Mouse (Mus musculus) stomach, embryonic 16.5 days (tissue): ENCODE results near the gene Chga. TPM values are rescaled to one million over a fixed set of nuclear protein-coding genes. Genes with fewer than 3 reads are reported as not detected.

Experiments
- ATAC-seq: fragments of 200-750 bp; cut with Nextera tagmentation; 2 replicates; pipeline ENCODE4 v1.8.0; 2017; ENCODE audit warnings: moderate number of reproducible peaks, moderate TSS enrichment; ENCODE audit not compliant: insufficient read depth, low FRiP score
- H3K27ac ChIP-seq: fragments of 300-500 bp; sonication (generic); 2 replicates; pipeline ENCODE4 v1.5.1; 2014; ENCODE audit warnings: low read length
- H3K27me3 ChIP-seq: fragments of 300-500 bp; sonication (generic); 2 replicates; pipeline ENCODE4 v1.6.1; 2014; ENCODE audit warnings: low read length, control low read depth, mixed read lengths; ENCODE audit not compliant: control insufficient read depth, insufficient read depth
- H3K36me3 ChIP-seq: fragments of 300-500 bp; sonication (generic); 2 replicates; pipeline ENCODE4 v1.6.1; 2014; ENCODE audit warnings: low read length; ENCODE audit not compliant: control insufficient read depth, insufficient read depth
- H3K4me1 ChIP-seq: fragments of 300-500 bp; sonication (generic); 2 replicates; pipeline ENCODE4 v1.6.1; 2014; ENCODE audit warnings: low read length, control low read depth, mixed read lengths; ENCODE audit not compliant: control insufficient read depth, insufficient read depth
- H3K4me2 ChIP-seq: fragments of 300-500 bp; sonication (generic); 2 replicates; pipeline ENCODE4 v1.6.1; 2014; ENCODE audit warnings: low read depth, low read length, mixed read lengths
- H3K4me3 ChIP-seq: fragments of 300-500 bp; sonication (generic); replicated peaks from 2 replicates; pipeline ENCODE4 v1.5.1; 2014; ENCODE audit warnings: mild to moderate bottlenecking, low read length
- H3K9ac ChIP-seq: fragments of 300-500 bp; sonication (generic); 2 replicates; pipeline ENCODE4 v1.6.1; 2014; ENCODE audit warnings: low read length
- H3K9me3 ChIP-seq: fragments of 300-500 bp; sonication (generic); replicated peaks from 2 replicates; pipeline ENCODE4 v1.6.1; 2016; ENCODE audit warnings: low read length, control low read depth; ENCODE audit not compliant: control insufficient read depth
- WGBS: fragments of 180-500 bp; shearing (Covaris S2); extraction: QIAGEN DNeasy Blood & Tissue Kit; methylation state at CpG from one replicate; pipeline ENCODE4 v1.1.7; 2014; 5-methylcytosine and 5-hydroxymethylcytosine counted together
- polyA plus RNA-seq: library from polyadenylated mRNA; unstranded; fragments of >200 nt; fragmentation: Nextera tagmentation; extraction: Ambion mirVana; gene quantifications from 2 replicates; pipeline ENCODE4 v1.2.1, GENCODE M21; 2015

The Chga gene
- polyA plus RNA-seq, 1 experiment from 2014 or later, result 17.5 TPM

GRCm38 (mm10) chr12:102600345-102600744 lies 45.6 kb downstream of the Chga start:
- Histone ChIP-seq H3K36me3 (no peaks in the 10 kb centered on the region), H3K27ac (no peak overlapping the region), H3K4me3 (no peak overlapping the region), H3K4me1 (peaks cover 12% of the 10 kb centered on the region), H3K9ac (no peak overlapping the region), H3K27me3 (no peaks in the 10 kb centered on the region), H3K4me2 (no peak overlapping the region), H3K9me3 (peaks cover 4% of the 10 kb centered on the region; the same call in 1 of the 2 replicates)
- WGBS, result 70% methylated on average over 6 of the region's 6 CpGs
- no peak for ATAC-seq

- peaks cover 12% of the 10 kb centered on the region for H3K4me1 ChIP-seq
- H3K4me2 ChIP-seq, result no peak overlapping the region
- H3K36me3 ChIP-seq, result no peaks in the 10 kb centered on the region
- H3K9me3 ChIP-seq, result peaks cover 4% of the 10 kb centered on the region; the same call in 1 of the 2 replicates
- H3K27ac ChIP-seq, result no peak overlapping the region
- 46% methylated on average over 8 of the region's 8 CpGs for WGBS
- H3K27me3 ChIP-seq, result no peaks in the 10 kb centered on the region
- ATAC-seq, result no peak
- H3K4me3 ChIP-seq, result no peak overlapping the region
- H3K9ac ChIP-seq, result 0 out of 2 replicates have a peak overlapping the region, but pooled peaks have one; percentile 5
Observed at GRCm38 (mm10) chr12:102601847-102602246, 47.1 kb downstream of the Chga start.

GRCm38 (mm10) chr12:102602255-102603041 lies 47.7 kb downstream of the Chga start:
- peaks cover 8% of the 10 kb centered on the region; the same call in 1 of the 2 replicates for H3K4me1 ChIP-seq
- no peaks in the 10 kb centered on the region for H3K27me3 ChIP-seq
- no peak overlapping the region for H3K4me3 ChIP-seq
- H3K4me2 ChIP-seq, result no peak overlapping the region
- no peaks in the 10 kb centered on the region for H3K36me3 ChIP-seq
- peaks cover 4% of the 10 kb centered on the region; the same call in 1 of the 2 replicates for H3K9me3 ChIP-seq
- no peak overlapping the region for H3K27ac ChIP-seq
- WGBS, result 71% methylated on average over 9 of the region's 9 CpGs
- ATAC-seq, result no peak
- H3K9ac ChIP-seq, result 0 out of 2 replicates have a peak overlapping the region, but pooled peaks have one; percentile 5

GRCm38 (mm10) chr12:102605607-102606006 lies 50.8 kb downstream of the Chga start:
- peaks cover 6% of the 10 kb centered on the region; the same call in 1 of the 2 replicates for H3K4me1 ChIP-seq
- no peaks in the 10 kb centered on the region for H3K27me3 ChIP-seq
- H3K9ac ChIP-seq, result no peak overlapping the region
- ATAC-seq, result no peak
- no peak overlapping the region for H3K27ac ChIP-seq
- H3K9me3 ChIP-seq, result no peaks in the 10 kb centered on the region
- no peaks in the 10 kb centered on the region for H3K36me3 ChIP-seq
- H3K4me3 ChIP-seq, result no peak overlapping the region
- 86% methylated on average over 6 of the region's 6 CpGs for WGBS
- H3K4me2 ChIP-seq, result no peak overlapping the region

- no peak overlapping the region for H3K9ac ChIP-seq
- H3K4me3 ChIP-seq, result no peak overlapping the region
- H3K4me1 ChIP-seq, result 0 out of 2 replicates have a peak, but pooled peaks cover 5% of the 10 kb centered on the region
- no peaks in the 10 kb centered on the region for H3K27me3 ChIP-seq
- no peak for ATAC-seq
- 88% methylated on average over 8 of the region's 8 CpGs for WGBS
- no peak overlapping the region for H3K4me2 ChIP-seq
- H3K27ac ChIP-seq, result no peak overlapping the region
- H3K9me3 ChIP-seq, result no peaks in the 10 kb centered on the region
- H3K36me3 ChIP-seq, result no peaks in the 10 kb centered on the region
Observed at GRCm38 (mm10) chr12:102607066-102607465, 52.3 kb downstream of the Chga start.

GRCm38 (mm10) chr12:102607808-102608517 lies 53.2 kb downstream of the Chga start:
- H3K4me1 ChIP-seq, result no peaks in the 10 kb centered on the region
- H3K27me3 ChIP-seq, result no peaks in the 10 kb centered on the region
- H3K9me3 ChIP-seq, result no peaks in the 10 kb centered on the region
- WGBS, result 72% methylated on average over 11 of the region's 11 CpGs
- no peak overlapping the region for H3K4me2 ChIP-seq
- no peaks in the 10 kb centered on the region for H3K36me3 ChIP-seq
- no peak overlapping the region for H3K27ac ChIP-seq
- no peak overlapping the region for H3K4me3 ChIP-seq
- no peak overlapping the region for H3K9ac ChIP-seq
- no peak for ATAC-seq

GRCm38 (mm10) chr12:102610927-102611326 lies 56.2 kb downstream of the Chga start:
- no peak overlapping the region for H3K4me3 ChIP-seq
- WGBS, result 90% methylated on average over 8 of the region's 8 CpGs
- H3K27ac ChIP-seq, result no peak overlapping the region
- no peak overlapping the region for H3K4me2 ChIP-seq
- H3K36me3 ChIP-seq, result no peaks in the 10 kb centered on the region
- no peaks in the 10 kb centered on the region for H3K4me1 ChIP-seq
- ATAC-seq, result no peak
- H3K9me3 ChIP-seq, result no peaks in the 10 kb centered on the region
- no peak overlapping the region for H3K9ac ChIP-seq
- no peaks in the 10 kb centered on the region for H3K27me3 ChIP-seq

- Histone ChIP-seq H3K4me3 (no peak overlapping the region), H3K9me3 (no peaks in the 10 kb centered on the region), H3K36me3 (no peaks in the 10 kb centered on the region), H3K4me2 (no peak overlapping the region), H3K4me1 (no peaks in the 10 kb centered on the region), H3K9ac (no peak overlapping the region), H3K27me3 (no peaks in the 10 kb centered on the region), H3K27ac (no peak overlapping the region)
- no peak for ATAC-seq
- WGBS, result 95% methylated on average over 1 of the region's 1 CpGs
Observed at GRCm38 (mm10) chr12:102612431-102612830, 57.7 kb downstream of the Chga start.

GRCm38 (mm10) chr12:102613411-102613810 lies 58.6 kb downstream of the Chga start:
- ATAC-seq, result no peak
- H3K4me2 ChIP-seq, result no peak overlapping the region
- no peak overlapping the region for H3K4me3 ChIP-seq
- no peaks in the 10 kb centered on the region for H3K36me3 ChIP-seq
- 83% methylated on average over 4 of the region's 4 CpGs for WGBS
- H3K27me3 ChIP-seq, result no peaks in the 10 kb centered on the region
- no peak overlapping the region for H3K27ac ChIP-seq
- H3K9me3 ChIP-seq, result no peaks in the 10 kb centered on the region
- H3K4me1 ChIP-seq, result no peaks in the 10 kb centered on the region
- no peak overlapping the region for H3K9ac ChIP-seq
